Mouse (Mus musculus) CH12.LX (cell line): ENCODE data around the gene Esam. TPM values are rescaled to one million over a fixed set of nuclear protein-coding genes. Genes with fewer than 3 reads are reported as not detected.

Experiments
- DNase-seq: peaks from one replicate; pipeline ENCODE4 v3.0.0-alpha.2; 2013; ENCODE audit errors: extremely low read depth
- H3K27ac ChIP-seq: 2 replicates; pipeline ENCODE4 v1.5.1; 2012; ENCODE audit warnings: low read depth, mild to moderate bottlenecking, control low read depth, moderate library complexity; ENCODE audit not compliant: insufficient read depth
- H3K27me3 ChIP-seq: replicated peaks from 2 replicates; pipeline ENCODE3; 2012; ENCODE audit warnings: inconsistent platforms
- H3K36me3 ChIP-seq, 2 experiments: replicated peaks in 1 of 2; 2 replicates each; pipeline versions ENCODE3 to v1.6.1; 2012; ENCODE audit warnings: inconsistent platforms in 1 of 2, low read length in 1 of 2, mild to moderate bottlenecking in 1 of 2, mixed read lengths in 1 of 2, moderate library complexity in 1 of 2; ENCODE audit not compliant: control insufficient read depth in 1 of 2, insufficient read depth in 1 of 2
- H3K4me1 ChIP-seq, 2 experiments: 2 replicates each; pipeline ENCODE4 v1.6.1; 2012; ENCODE audit warnings: inconsistent platforms in 1 of 2, moderate library complexity in 1 of 2; ENCODE audit not compliant: insufficient read depth in 2 of 2, control insufficient read depth in 1 of 2
- H3K4me2 ChIP-seq: 2 replicates; pipeline ENCODE4 v1.6.1; 2012; ENCODE audit warnings: low read depth, mild to moderate bottlenecking, control low read depth; ENCODE audit not compliant: poor library complexity, insufficient read depth, severe bottlenecking
- H3K4me3 ChIP-seq, 3 experiments: fragments of 150-350 bp in 1 of 3; sonication (generic) in 1 of 3; replicated peaks in 1 of 3; 2 replicates each; pipeline versions ENCODE3 to v1.5.1; 2011 to 2012; ENCODE audit warnings: low read depth in 2 of 3, low read length in 2 of 3, mild to moderate bottlenecking in 2 of 3, moderate library complexity in 2 of 3, control low read depth in 1 of 3, improper control_type of control experiment in 1 of 3, inconsistent platforms in 1 of 3, mixed read lengths in 1 of 3; ENCODE audit not compliant: poor library complexity in 1 of 3
- H3K79me2 ChIP-seq: replicated peaks from 2 replicates; pipeline ENCODE4 v1.6.1; 2012; ENCODE audit warnings: mild to moderate bottlenecking, moderate library complexity; ENCODE audit not compliant: control insufficient read depth, poor library complexity, insufficient read depth, severe bottlenecking; ENCODE audit errors: extremely low read depth
- H3K9ac ChIP-seq: 2 replicates; pipeline ENCODE4 v1.6.1; 2012; ENCODE audit warnings: low read depth, mild to moderate bottlenecking, control low read depth, moderate library complexity; ENCODE audit not compliant: insufficient read depth
- H3K9me3 ChIP-seq: replicated peaks from 2 replicates; pipeline ENCODE3; 2012; ENCODE audit warnings: low read length, inconsistent platforms, mixed read lengths
- BHLHE40 ChIP-seq: IDR thresholded peaks from 2 replicates; pipeline ENCODE4 v1.6.1; 2011; ENCODE audit warnings: mild to moderate bottlenecking, low read depth, low read length, improper control_type of control experiment
- CHD1 ChIP-seq: IDR thresholded peaks from 2 replicates; pipeline ENCODE4 v1.6.1; 2012; ENCODE audit warnings: low read depth, low read length, improper control_type of control experiment, inconsistent platforms
- CHD2 ChIP-seq: IDR thresholded peaks from 2 replicates; pipeline ENCODE4 v1.6.1; 2011; ENCODE audit warnings: low read length, improper control_type of control experiment
- CTCF ChIP-seq, 2 experiments: IDR thresholded peaks in 1 of 2; conservative IDR thresholded peaks in 1 of 2; 2 replicates each; pipeline ENCODE4 v1.5.1; 2011 to 2012; ENCODE audit warnings: low read depth in 2 of 2, low read length in 2 of 2, improper control_type of control experiment in 1 of 2, inconsistent platforms in 1 of 2, mild to moderate bottlenecking in 1 of 2, moderate library complexity in 1 of 2
- E2F4 ChIP-seq: IDR thresholded peaks from 2 replicates; pipeline ENCODE4 v1.6.1; 2011; ENCODE audit warnings: low read depth, low read length, improper control_type of control experiment; ENCODE audit not compliant: insufficient replicate concordance
- ELF1 ChIP-seq: IDR thresholded peaks from 2 replicates; pipeline ENCODE4 v1.6.1; 2014; ENCODE audit warnings: low read depth, mild to moderate bottlenecking, inconsistent platforms, low read length, improper control_type of control experiment
- EP300 ChIP-seq: IDR thresholded peaks from 2 replicates; pipeline ENCODE4 v1.6.1; 2011; ENCODE audit warnings: low read length, improper control_type of control experiment
- ETS1 ChIP-seq: conservative IDR thresholded peaks from 2 replicates; pipeline ENCODE4 v1.6.1; 2012; ENCODE audit warnings: low read depth, mild to moderate bottlenecking, inconsistent platforms, low read length, improper control_type of control experiment, moderate library complexity
- GABPA ChIP-seq: IDR thresholded peaks from 2 replicates; pipeline ENCODE4 v1.6.1; 2012; ENCODE audit warnings: low read depth, low read length, improper control_type of control experiment, inconsistent platforms; ENCODE audit not compliant: insufficient replicate concordance
- HCFC1 ChIP-seq: IDR thresholded peaks from 2 replicates; pipeline ENCODE4 v1.6.1; 2012; ENCODE audit warnings: low read depth, mild to moderate bottlenecking, inconsistent platforms, low read length, improper control_type of control experiment
- IRF4 ChIP-seq: IDR thresholded peaks from 2 replicates; pipeline ENCODE4 v1.6.1; 2014; ENCODE audit warnings: low read depth, mild to moderate bottlenecking, inconsistent platforms, low read length, improper control_type of control experiment
- JUN ChIP-seq: IDR thresholded peaks from 2 replicates; pipeline ENCODE4 v1.6.1; 2011; ENCODE audit warnings: low read depth, mild to moderate bottlenecking, low read length, improper control_type of control experiment, moderate library complexity; ENCODE audit not compliant: insufficient read depth
- JUND ChIP-seq: conservative IDR thresholded peaks from 2 replicates; pipeline ENCODE4 v1.6.1; 2011; ENCODE audit warnings: low read depth, low read length, improper control_type of control experiment
- KAT2A ChIP-seq: IDR thresholded peaks from 2 replicates; pipeline ENCODE4 v1.6.1; 2012; ENCODE audit warnings: low read length, improper control_type of control experiment, inconsistent platforms; ENCODE audit not compliant: insufficient replicate concordance
- MAFK ChIP-seq: IDR thresholded peaks from 2 replicates; pipeline ENCODE4 v1.6.1; 2011; ENCODE audit warnings: low read length, improper control_type of control experiment; ENCODE audit not compliant: insufficient replicate concordance
- MAX ChIP-seq: IDR thresholded peaks from 2 replicates; pipeline ENCODE4 v1.6.1; 2011; ENCODE audit warnings: low read length, improper control_type of control experiment
- MAZ ChIP-seq: IDR thresholded peaks from 2 replicates; pipeline ENCODE4 v1.6.1; 2012; ENCODE audit warnings: low read depth, mild to moderate bottlenecking, inconsistent platforms, low read length, improper control_type of control experiment, moderate library complexity
- MEF2A ChIP-seq: IDR thresholded peaks from 2 replicates; pipeline ENCODE4 v1.6.1; 2014; ENCODE audit warnings: low read depth, mild to moderate bottlenecking, inconsistent platforms, low read length, improper control_type of control experiment, borderline replicate concordance
- MXI1 ChIP-seq: IDR thresholded peaks from 2 replicates; pipeline ENCODE4 v1.6.1; 2011; ENCODE audit warnings: mild to moderate bottlenecking, low read depth, low read length, improper control_type of control experiment
- MYC ChIP-seq: IDR thresholded peaks from 2 replicates; pipeline ENCODE4 v1.6.1; 2011; ENCODE audit warnings: low read depth, mild to moderate bottlenecking, improper control_type of control experiment, low read length
- NELFE ChIP-seq: IDR thresholded peaks from 2 replicates; pipeline ENCODE4 v1.6.1; 2011; ENCODE audit warnings: low read depth, low read length, improper control_type of control experiment
- NRF1 ChIP-seq: IDR thresholded peaks from 2 replicates; pipeline ENCODE4 v1.6.1; 2014; ENCODE audit warnings: low read depth, mild to moderate bottlenecking, inconsistent platforms, low read length, improper control_type of control experiment, moderate library complexity
- PAX5 ChIP-seq: IDR thresholded peaks from 2 replicates; pipeline ENCODE4 v1.6.1; 2012; ENCODE audit warnings: low read length, inconsistent platforms, mixed read lengths
- POLR2A ChIP-seq: IDR thresholded peaks from 2 replicates; pipeline ENCODE4 v1.6.1; 2011; ENCODE audit warnings: low read depth, mild to moderate bottlenecking, improper control_type of control experiment, low read length
- POLR2AphosphoS2 ChIP-seq: IDR thresholded peaks from 2 replicates; pipeline ENCODE4 v1.6.1; 2011; ENCODE audit warnings: low read depth, low read length, improper control_type of control experiment
- RAD21 ChIP-seq: IDR thresholded peaks from 2 replicates; pipeline ENCODE4 v1.6.1; 2011; ENCODE audit warnings: low read depth, mild to moderate bottlenecking, low read length, improper control_type of control experiment, moderate library complexity
- RCOR1 ChIP-seq: conservative IDR thresholded peaks from 2 replicates; pipeline ENCODE4 v1.6.1; 2012; ENCODE audit warnings: low read depth, mild to moderate bottlenecking, inconsistent platforms, low read length, improper control_type of control experiment
- SIN3A ChIP-seq: IDR thresholded peaks from 2 replicates; pipeline ENCODE4 v1.6.1; 2012; ENCODE audit warnings: low read length, improper control_type of control experiment, inconsistent platforms
- SMC3 ChIP-seq: IDR thresholded peaks from 2 replicates; pipeline ENCODE4 v1.6.1; 2011; ENCODE audit warnings: low read depth, low read length, improper control_type of control experiment
- TBP ChIP-seq: conservative IDR thresholded peaks from 2 replicates; pipeline ENCODE4 v1.6.1; 2011; ENCODE audit warnings: low read depth, low read length, improper control_type of control experiment
- TCF12 ChIP-seq: IDR thresholded peaks from 2 replicates; pipeline ENCODE4 v1.6.1; 2014; ENCODE audit warnings: low read depth, mild to moderate bottlenecking, inconsistent platforms, low read length, improper control_type of control experiment
- UBTF ChIP-seq: IDR thresholded peaks from 2 replicates; pipeline ENCODE4 v1.6.1; 2012; ENCODE audit warnings: low read depth, mild to moderate bottlenecking, inconsistent platforms, low read length, improper control_type of control experiment, moderate library complexity
- USF1 ChIP-seq: IDR thresholded peaks from 2 replicates; pipeline ENCODE4 v1.6.1; 2014; ENCODE audit warnings: low read depth, mild to moderate bottlenecking, inconsistent platforms, low read length, improper control_type of control experiment
- USF2 ChIP-seq: conservative IDR thresholded peaks from 2 replicates; pipeline ENCODE4 v1.6.1; 2011; ENCODE audit warnings: low read depth, low read length, improper control_type of control experiment
- ZC3H11A ChIP-seq: IDR thresholded peaks from 2 replicates; pipeline ENCODE4 v1.6.1; 2012; ENCODE audit warnings: low read depth, mild to moderate bottlenecking, inconsistent platforms, low read length, improper control_type of control experiment
- ZKSCAN1 ChIP-seq: IDR thresholded peaks from 2 replicates; pipeline ENCODE4 v1.6.1; 2012; ENCODE audit warnings: low read depth, inconsistent platforms, low read length, improper control_type of control experiment, borderline replicate concordance
- ZMIZ1 ChIP-seq: IDR thresholded peaks from 2 replicates; pipeline ENCODE4 v1.6.1; 2012; ENCODE audit warnings: low read depth, mild to moderate bottlenecking, inconsistent platforms, low read length, improper control_type of control experiment
- ZNF384 ChIP-seq: IDR thresholded peaks from 2 replicates; pipeline ENCODE4 v1.6.1; 2012; ENCODE audit warnings: low read depth, low read length, improper control_type of control experiment, inconsistent platforms
- dilution Hi-C: fragments of 300-500 bp; cut with MboI; formaldehyde crosslinking; loops from 2 replicates; pipeline ENCODE4 v1.14.3; 2020; ENCODE audit warnings: low sequenced_read_pairs; ENCODE audit not compliant: extremely low pct_unique_long_range_greater_than_20kb, extremely low pct_ligation_motif_present
- in situ Hi-C: fragments of 300-500 bp; cut with MboI; formaldehyde crosslinking; loops from 3 replicates; pipeline ENCODE4 v1.14.3; 2019; ENCODE audit warnings: low sequenced_read_pairs, low pct_ligation_motif_present, low pct_unique_long_range_greater_than_20kb, mixed read lengths
- polyA plus RNA-seq: library from polyadenylated mRNA; unstranded; fragments of >175 nt; gene quantifications from 2 replicates; pipeline ENCODE4 v1.2.1, GENCODE M21; 2012; ENCODE audit warnings: low read depth; ENCODE audit not compliant: insufficient read length
- total RNA-seq, 2 experiments: library from RNA; depleted of rRNA; stranded (reverse); fragments of 300-350 nt in 1 of 2; fragments of >200 nt in 1 of 2; gene quantifications; 2 replicates each; pipeline ENCODE4 v1.2.3; 2012 to 2014

Gene Esam
- total and polyA plus RNA-seq, 3 experiments, result 0.21 to 0.42 (median 0.37) TPM

DNA sequence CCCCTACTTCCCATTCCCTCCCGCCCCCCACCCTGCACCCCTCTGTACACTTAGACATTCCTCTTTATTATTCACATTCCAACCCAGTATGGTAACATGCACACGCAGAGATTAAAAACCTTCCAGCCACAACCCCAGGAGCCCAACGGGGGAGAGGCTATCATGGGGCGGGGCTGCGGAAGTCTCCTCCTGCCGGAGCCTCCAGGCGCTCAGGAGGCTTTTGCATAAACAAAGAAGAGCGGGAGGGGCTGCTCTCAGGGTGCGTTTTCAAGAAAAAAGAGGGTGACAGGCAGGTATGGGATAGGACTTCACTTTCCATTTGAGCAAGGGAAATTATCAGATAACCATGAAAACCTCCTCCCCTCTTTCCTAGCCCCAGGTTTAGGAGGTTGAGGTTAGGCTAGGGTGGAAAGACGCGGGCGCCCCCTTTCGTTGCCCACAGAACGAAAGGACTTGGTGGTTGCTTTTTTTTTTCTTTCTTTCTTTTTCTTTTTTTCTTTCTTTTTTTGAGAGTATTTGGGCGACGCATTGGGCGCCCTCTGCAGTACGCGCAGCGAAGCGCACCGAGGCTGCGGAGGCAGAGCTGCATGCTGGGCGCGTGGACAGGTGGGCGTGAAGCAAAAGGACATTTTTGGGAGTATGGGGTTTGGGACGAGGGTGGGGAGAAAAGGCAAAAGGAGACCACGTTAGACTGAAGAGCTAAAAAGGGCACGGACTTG lies 16.7 kb downstream of the Esam start:
- H3K4me1 ChIP-seq, result peaks cover 5 to 16% of the 10 kb centered on the region in 2 experiments
- dilution Hi-C loops (no loop called here), in situ Hi-C loops (loop anchor here (10.0 kb wide), 2 partner anchors 80 to 120 kb away; no protein-coding TSS in a partner anchor)
- H3K4me2 ChIP-seq, result peak overlapping the region; percentile 72
- H3K79me2 ChIP-seq, result no peaks in the 10 kb centered on the region
- peak overlapping the region; percentile 23; the same call in 1 of the 2 replicates for H3K9ac ChIP-seq
- TF ChIP-seq IRF4 (peak; percentile 74), MAX (0 out of 2 replicates have a peak, but pooled peaks have one; percentile 57), ELF1 (peak; percentile 71), SMC3 (peak; percentile 87), E2F4 (no peak), RAD21 (peak; percentile 61), NRF1 (no peak), POLR2A (no peak), MAZ (peak; percentile 94), TCF12 (0 out of 2 replicates have a peak, but pooled peaks have one; percentile 23), JUN (no peak), CHD1 (no peak), CTCF (conservative IDR thresholded peaks at IDR 0.05 in 1 of 2, IDR thresholded peaks at IDR 0.05 in 1 of 2; ENCODE audit: low read depth in 2 of 2, low read length in 2 of 2) (peak; percentile 12 to 94; a peak in 3 of 4 replicates), ETS1 (peak; percentile 55; the same call in 1 of the 2 replicates), ZC3H11A (peak; percentile 18; the same call in 1 of the 2 replicates), TBP (no peak), PAX5 (no peak), USF2 (no peak), EP300 (peak; percentile 33; the same call in 1 of the 2 replicates), SIN3A (peak; percentile 89), ZMIZ1 (no peak), USF1 (no peak), GABPA (no peak), MAFK (no peak), CHD2 (0 out of 2 replicates have a peak, but pooled peaks have one; percentile 6), ZNF384 (peak; percentile 99), ZKSCAN1 (peak; percentile 20; the same call in 1 of the 2 replicates), RCOR1 (no peak), BHLHE40 (peak; percentile 40; the same call in 1 of the 2 replicates), HCFC1 (no peak; the same call in 1 of the 2 replicates), KAT2A (no peak), UBTF (no peak), NELFE (peak; percentile 52; the same call in 1 of the 2 replicates), MYC (peak; percentile 48; the same call in 1 of the 2 replicates), MXI1 (peak; percentile 91), JUND (no peak), POLR2AphosphoS2 (no peak), MEF2A (peak; percentile 32; the same call in 1 of the 2 replicates)
- H3K36me3 ChIP-seq, result no peaks in the 10 kb centered on the region
- peak overlapping the region; percentile 31; the same call in 1 of the 2 replicates for H3K27ac ChIP-seq
- peaks cover 2% of the 10 kb centered on the region for H3K27me3 ChIP-seq
- peak; percentile 84 for DNase-seq
- no peaks in the 10 kb centered on the region for H3K9me3 ChIP-seq
- peak overlapping the region; percentile 30 to 50 (median 46) for H3K4me3 ChIP-seq
